Mouse (Mus musculus): Measurements from ENCODE around the gene Asnsd1. TPM values are rescaled to one million over a fixed set of nuclear protein-coding genes. Genes with fewer than 3 reads are reported as not detected.

Gene Asnsd1
- polyA plus RNA-seq, 1 experiment from 2014 or later, result 52.5 TPM

GRCm38 (mm10) chr1:53300506-53300905 is 52.0 kb downstream of the Asnsd1 start:
- no peak overlapping the region for H3K9ac ChIP-seq (ENCODE audit: low read depth, low read length)
- no peak overlapping the region for H3K27ac ChIP-seq (ENCODE audit: low read length)
- H3K4me2 ChIP-seq (ENCODE audit: low read length), result no peak overlapping the region
- H3K9me3 ChIP-seq (replicated peaks; ENCODE audit: control insufficient read depth, low read length, poor library complexity, severe bottlenecking), result no peaks in the 10 kb centered on the region
- H3K4me3 ChIP-seq (ENCODE audit: low read depth, low read length), result no peak overlapping the region
- ATAC-seq, result no peak
- H3K4me1 ChIP-seq (ENCODE audit: control insufficient read depth, insufficient read depth, low read length), result peaks cover 6% of the 10 kb centered on the region
- 90% methylated on average over 4 of the region's 4 CpGs for WGBS
- no peaks in the 10 kb centered on the region for H3K27me3 ChIP-seq (ENCODE audit: control insufficient read depth, insufficient read depth, low read depth, low read length)
- H3K36me3 ChIP-seq (ENCODE audit: control insufficient read depth, insufficient read depth, low read length), result no peaks in the 10 kb centered on the region

DNA sequence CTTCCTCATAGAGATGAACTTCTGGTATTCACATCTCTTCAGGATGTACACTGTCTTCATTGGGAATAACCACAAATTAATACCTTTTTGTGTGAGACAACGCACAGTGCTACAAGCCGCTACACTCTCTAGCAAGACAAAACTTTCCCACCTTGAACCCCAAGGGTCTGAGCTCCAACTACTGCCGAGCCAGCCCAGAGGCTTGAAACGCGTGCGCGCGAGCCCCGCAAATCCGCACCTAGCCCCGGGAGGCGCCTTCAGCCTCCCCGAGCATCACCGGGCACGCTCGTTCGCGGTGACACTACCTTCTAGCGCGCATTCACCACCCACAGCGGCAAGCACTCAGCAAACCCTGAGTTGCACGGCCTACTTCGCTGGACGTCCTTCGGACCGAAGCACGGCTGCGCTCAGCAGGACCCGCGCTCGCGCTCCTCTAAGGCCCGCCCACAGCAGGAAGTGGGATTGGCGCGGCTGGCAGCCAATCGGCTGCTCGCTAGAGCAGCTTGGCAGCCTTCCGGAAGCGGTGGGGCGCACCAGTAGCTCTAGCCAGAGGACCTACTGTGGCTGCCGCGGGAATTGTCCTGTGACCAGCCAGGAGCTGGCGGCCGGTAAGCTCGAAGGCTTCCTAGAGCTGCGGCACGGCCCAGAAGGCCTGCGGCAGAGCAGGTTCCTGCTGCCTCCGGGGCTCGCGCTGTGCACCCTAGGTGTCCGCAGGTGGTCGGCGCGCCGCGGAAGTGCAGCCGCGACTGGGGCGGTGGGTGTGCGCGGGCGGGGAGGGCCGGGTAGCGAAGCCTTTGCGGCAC is 55.8 kb downstream of the Asnsd1 start, which contains the start of the genes Pms1, Ormdl1 and Gm28778:
TSS of gene Pms1 (minus strand) at position 438 of the 803 bp plus-strand sequence.
TSS of gene Ormdl1 (plus strand) at position 515 of the 803 bp plus-strand sequence.
TSS of gene Gm28778 (plus strand) at position 531 of the 803 bp plus-strand sequence.
- Histone ChIP-seq H3K36me3 (ENCODE audit: control insufficient read depth, insufficient read depth, low read length) (no peaks in the 10 kb centered on the region), H3K4me1 (ENCODE audit: control insufficient read depth, insufficient read depth, low read length) (peaks cover 6% of the 10 kb centered on the region), H3K4me2 (ENCODE audit: low read length) (peak within 1 kb of the TSS; percentile 69), H3K9me3 (replicated peaks; ENCODE audit: control insufficient read depth, low read length, poor library complexity, severe bottlenecking) (no peaks in the 10 kb centered on the region), H3K9ac (ENCODE audit: low read depth, low read length) (peak within 1 kb of the TSS; percentile 79), H3K4me3 (ENCODE audit: low read depth, low read length) (peak within 1 kb of the TSS; percentile 74), H3K27ac (ENCODE audit: low read length) (peak within 1 kb of the TSS; percentile 84), H3K27me3 (ENCODE audit: control insufficient read depth, insufficient read depth, low read depth, low read length) (no peaks in the 10 kb centered on the region)
- WGBS, result under 1% methylated on average over 62 of the region's 66 CpGs
- ATAC-seq, result peak; percentile 100

Other genes with a start within 250 kb of the Asnsd1 start
- gene 1700019A02Rik, start 165.1 kb downstream of the Asnsd1 start, polyA plus RNA-seq (2015; fragmentation: Nextera tagmentation; extraction: Ambion mirVana), result not detected in 2 replicates
- 9.3 and 11.8 TPM in 2 replicates for gene Pms1, start 55.7 kb downstream of the Asnsd1 start, polyA plus RNA-seq (2015; fragmentation: Nextera tagmentation; extraction: Ambion mirVana)
- gene Ormdl1, start 55.7 kb downstream of the Asnsd1 start, polyA plus RNA-seq (2015; fragmentation: Nextera tagmentation; extraction: Ambion mirVana), result 63.7 and 67.4 TPM in 2 replicates
- gene Gm28778, start 55.6 kb downstream of the Asnsd1 start, polyA plus RNA-seq (2015; fragmentation: Nextera tagmentation; extraction: Ambion mirVana), result not detected in 2 replicates
- 17.7 and 20.9 TPM in 2 replicates for gene Osgepl1, start 39.1 kb downstream of the Asnsd1 start, polyA plus RNA-seq (2015; fragmentation: Nextera tagmentation; extraction: Ambion mirVana)
- gene Asdurf, start 133 bp downstream of the Asnsd1 start, polyA plus RNA-seq (2015; fragmentation: Nextera tagmentation; extraction: Ambion mirVana), result 11.4 TPM in 1 of 2 replicates, not detected in the other
- 2.4 and 2.5 TPM in 2 replicates for gene Gm28551, start 85 bp downstream of the Asnsd1 start, polyA plus RNA-seq (2015; fragmentation: Nextera tagmentation; extraction: Ambion mirVana)